Mouse (Mus musculus) myocyte (in vitro differentiated cells): ENCODE measurements around the gene Ppp2r5d. TPM values are rescaled to one million over a fixed set of nuclear protein-coding genes. Genes with fewer than 3 reads are reported as not detected.

Experiments used
- H3K27me3 ChIP-seq: one replicate; pipeline ENCODE4 v1.6.1; 2011; ENCODE audit not compliant: control insufficient read depth, insufficient read depth, insufficient read length
- H3K36me3 ChIP-seq: one replicate; pipeline ENCODE4 v1.6.1; 2011; ENCODE audit not compliant: control insufficient read depth, insufficient read depth
- H3K4me2 ChIP-seq: one replicate; pipeline ENCODE4 v1.6.1; 2011; ENCODE audit warnings: low read depth, control low read depth
- H3K4me3 ChIP-seq: one replicate; pipeline ENCODE4 v1.5.1; 2011; ENCODE audit warnings: mild to moderate bottlenecking, control low read depth, moderate library complexity
- H3K79me2 ChIP-seq: one replicate; pipeline ENCODE4 v1.6.1; 2011; ENCODE audit not compliant: control insufficient read depth, insufficient read depth
- H3ac ChIP-seq: one replicate; pipeline ENCODE4 v1.6.1; 2011; ENCODE audit not compliant: control insufficient read depth, insufficient read length
- CEBPB ChIP-seq: IDR thresholded peaks from 2 replicates; pipeline ENCODE4 v1.6.1; 2011; ENCODE audit warnings: mild to moderate bottlenecking, moderate library complexity; ENCODE audit not compliant: poor library complexity, insufficient read depth, severe bottlenecking
- E2F4 ChIP-seq: IDR thresholded peaks from one replicate; pipeline ENCODE4 v1.6.1; 2011; ENCODE audit warnings: mild to moderate bottlenecking, control low read depth, moderate library complexity; ENCODE audit not compliant: insufficient read depth
- MAX ChIP-seq: IDR thresholded peaks from one replicate; pipeline ENCODE4 v1.6.1; 2011; ENCODE audit warnings: low read depth, mild to moderate bottlenecking, control low read depth
- MYOD1 ChIP-seq, 3 experiments: IDR thresholded peaks; one replicate each; pipeline ENCODE4 v1.6.1; 2011; ENCODE audit warnings: control low read depth in 2 of 3, low read depth in 2 of 3, mild to moderate bottlenecking in 2 of 3, moderate library complexity in 1 of 3; ENCODE audit not compliant: insufficient read length in 2 of 3, control insufficient read depth in 1 of 3
- MYOG ChIP-seq, 3 experiments: IDR thresholded peaks; one replicate each; pipeline ENCODE4 v1.6.1; 2011; ENCODE audit warnings: control low read depth in 2 of 3, low read depth in 2 of 3, mild to moderate bottlenecking in 2 of 3; ENCODE audit not compliant: insufficient read length in 2 of 3, control insufficient read depth in 1 of 3, insufficient read depth in 1 of 3
- POLR2A ChIP-seq: IDR thresholded peaks from one replicate; pipeline ENCODE4 v1.6.1; 2011; ENCODE audit warnings: low read depth, mild to moderate bottlenecking, control low read depth, moderate library complexity; ENCODE audit not compliant: insufficient read length
- POLR2AphosphoS2 ChIP-seq: IDR thresholded peaks from one replicate; pipeline ENCODE4 v1.6.1; 2011; ENCODE audit warnings: low read depth, control low read depth; ENCODE audit not compliant: insufficient read length
- REST ChIP-seq: IDR thresholded peaks from one replicate; pipeline ENCODE4 v1.6.1; 2011; ENCODE audit warnings: mild to moderate bottlenecking, control low read depth, moderate library complexity; ENCODE audit not compliant: insufficient read depth, insufficient read length
- SRF ChIP-seq: IDR thresholded peaks from one replicate; pipeline ENCODE4 v1.6.1; 2011; ENCODE audit warnings: low read depth; ENCODE audit not compliant: control insufficient read depth, insufficient read length
- TCF12 ChIP-seq: IDR thresholded peaks from one replicate; pipeline ENCODE4 v1.6.1; 2011; ENCODE audit warnings: mild to moderate bottlenecking, control low read depth; ENCODE audit not compliant: poor library complexity, insufficient read depth, severe bottlenecking
- TCF3 ChIP-seq: IDR thresholded peaks from one replicate; pipeline ENCODE4 v1.6.1; 2011; ENCODE audit warnings: low read depth, control low read depth; ENCODE audit not compliant: insufficient read length
- USF1 ChIP-seq: IDR thresholded peaks from one replicate; pipeline ENCODE4 v1.6.1; 2011; ENCODE audit warnings: low read depth, mild to moderate bottlenecking, control low read depth, moderate library complexity
- polyA plus RNA-seq: library from polyadenylated mRNA; unstranded; fragments of >200 nt; fragmentation: generic; extraction: Trizol; gene quantifications from one replicate; pipeline ENCODE4 v1.2.1, GENCODE M21; 2012; ENCODE audit warnings: missing spikeins

Ppp2r5d gene
- polyA plus RNA-seq, 1 experiment, result 79.6 TPM

DNA sequence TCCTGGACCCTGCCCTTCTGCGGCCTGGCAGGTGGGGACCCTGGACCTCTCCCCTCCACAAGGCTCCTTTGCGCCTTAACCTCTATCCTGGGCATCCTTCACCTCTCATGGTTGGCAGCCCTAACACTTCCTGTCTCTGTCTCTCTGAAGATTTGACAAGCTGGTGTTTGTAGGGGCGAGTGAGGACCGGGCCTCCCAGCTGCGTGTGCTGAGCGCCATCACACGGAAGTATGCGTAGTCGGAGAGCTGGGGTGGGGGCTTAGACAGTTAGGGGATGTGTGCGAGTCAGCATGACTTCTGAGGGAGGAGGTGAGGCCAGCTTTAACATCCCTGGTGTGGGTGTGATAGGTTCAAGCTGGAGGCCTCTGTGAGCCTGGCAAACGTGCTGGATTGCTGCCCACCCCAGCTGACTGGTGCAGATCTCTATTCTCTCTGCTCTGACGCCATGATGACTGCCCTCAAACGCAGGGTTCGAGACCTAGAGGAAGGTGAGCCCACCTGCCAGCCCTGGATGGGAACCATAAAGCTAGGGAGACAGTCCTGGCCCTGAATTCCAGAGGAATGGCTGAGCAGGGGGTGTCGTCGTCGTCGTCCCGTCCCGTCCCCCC, 19.7 kb upstream of the Ppp2r5d start:
- TF ChIP-seq TCF12, result no peak
- TF ChIP-seq USF1, result no peak
- TF ChIP-seq E2F4, result no peak
- no peak for TF ChIP-seq MYOD1 (IDR thresholded peaks at IDR 0.05; ENCODE audit: control insufficient read depth in 1 of 3, insufficient read length in 2 of 3, low read depth in 2 of 3)
- TF ChIP-seq MYOG (IDR thresholded peaks at IDR 0.05; ENCODE audit: control insufficient read depth in 1 of 3, insufficient read depth in 1 of 3, insufficient read length in 2 of 3, low read depth in 2 of 3), result no peak
- no peak for TF ChIP-seq TCF3
- no peak for TF ChIP-seq POLR2A
- TF ChIP-seq POLR2AphosphoS2, result no peak
- no peak for TF ChIP-seq CEBPB
- TF ChIP-seq MAX, result no peak
- no peak for TF ChIP-seq REST
- TF ChIP-seq SRF, result no peak
- no peak overlapping the region for H3K4me3 ChIP-seq
- H3K36me3 ChIP-seq, result no peaks in the 10 kb centered on the region
- H3K4me2 ChIP-seq, result no peak overlapping the region
- no peaks in the 10 kb centered on the region for H3K27me3 ChIP-seq
- H3K79me2 ChIP-seq, result no peaks in the 10 kb centered on the region
- H3ac ChIP-seq, result no peak overlapping the region

- TF ChIP-seq POLR2A (no peak), USF1 (no peak), MYOG (IDR thresholded peaks at IDR 0.05; ENCODE audit: control insufficient read depth in 1 of 3, insufficient read depth in 1 of 3, insufficient read length in 2 of 3, low read depth in 2 of 3) (no peak), SRF (no peak), E2F4 (no peak), TCF12 (no peak), CEBPB (no peak), POLR2AphosphoS2 (no peak), MYOD1 (IDR thresholded peaks at IDR 0.05; ENCODE audit: control insufficient read depth in 1 of 3, insufficient read length in 2 of 3, low read depth in 2 of 3) (no peak), TCF3 (no peak), REST (no peak), MAX (no peak)
- no peak overlapping the region for H3ac ChIP-seq
- no peak overlapping the region for H3K4me2 ChIP-seq
- no peak overlapping the region for H3K4me3 ChIP-seq
- H3K79me2 ChIP-seq, result no peaks in the 10 kb centered on the region
- H3K27me3 ChIP-seq, result no peaks in the 10 kb centered on the region
- H3K36me3 ChIP-seq, result no peaks in the 10 kb centered on the region
Measured at GRCm38 (mm10) chr17:46721077-46721476, 16.2 kb upstream of the Ppp2r5d start.

GRCm38 (mm10) chr17:46714756-46715481, 10.0 kb upstream of the Ppp2r5d start:
- Histone ChIP-seq H3K4me2 (no peak overlapping the region), H3ac (no peak overlapping the region), H3K4me3 (no peak overlapping the region), H3K79me2 (peaks cover 19% of the 10 kb centered on the region), H3K36me3 (peaks cover 12% of the 10 kb centered on the region), H3K27me3 (no peaks in the 10 kb centered on the region)
- TF ChIP-seq REST, result no peak
- TF ChIP-seq TCF12, result no peak
- no peak for TF ChIP-seq POLR2AphosphoS2
- TF ChIP-seq CEBPB, result no peak
- TF ChIP-seq MYOD1 (IDR thresholded peaks at IDR 0.05; ENCODE audit: control insufficient read depth in 1 of 3, insufficient read length in 2 of 3, low read depth in 2 of 3), result no peak
- no peak for TF ChIP-seq E2F4
- no peak for TF ChIP-seq TCF3
- TF ChIP-seq POLR2A, result no peak
- no peak for TF ChIP-seq MYOG (IDR thresholded peaks at IDR 0.05; ENCODE audit: control insufficient read depth in 1 of 3, insufficient read depth in 1 of 3, insufficient read length in 2 of 3, low read depth in 2 of 3)
- no peak for TF ChIP-seq MAX
- no peak for TF ChIP-seq USF1
- no peak for TF ChIP-seq SRF

DNA sequence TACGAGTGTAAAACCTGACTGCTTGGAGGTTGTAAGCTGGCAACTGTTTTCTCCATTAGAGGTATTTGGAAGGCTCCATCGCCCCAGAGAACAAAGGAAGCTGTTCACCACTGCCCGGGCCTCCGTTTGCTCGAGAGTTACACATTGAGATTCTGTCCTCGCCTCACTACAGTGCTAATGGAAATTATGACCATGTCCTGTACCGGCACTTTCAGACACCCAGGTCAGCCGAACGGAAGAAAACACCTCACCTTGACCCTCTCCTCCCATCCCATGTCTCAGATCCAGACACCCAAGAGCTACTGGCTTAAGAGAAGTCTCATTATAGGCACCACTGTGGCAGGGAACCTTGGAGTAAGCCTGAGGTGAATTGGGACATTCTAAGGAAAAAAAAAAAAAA, 8.9 kb upstream of the Ppp2r5d start:
- no peak overlapping the region for H3ac ChIP-seq
- H3K79me2 ChIP-seq, result peaks cover 19% of the 10 kb centered on the region
- peaks cover 12% of the 10 kb centered on the region for H3K36me3 ChIP-seq
- H3K27me3 ChIP-seq, result no peaks in the 10 kb centered on the region
- TF ChIP-seq POLR2AphosphoS2 (no peak), SRF (no peak), TCF12 (no peak), TCF3 (no peak), USF1 (no peak), REST (no peak), MYOG (IDR thresholded peaks at IDR 0.05; ENCODE audit: control insufficient read depth in 1 of 3, insufficient read depth in 1 of 3, insufficient read length in 2 of 3, low read depth in 2 of 3) (no peak), MAX (no peak), CEBPB (no peak), POLR2A (no peak), MYOD1 (IDR thresholded peaks at IDR 0.05; ENCODE audit: control insufficient read depth in 1 of 3, insufficient read length in 2 of 3, low read depth in 2 of 3) (no peak), E2F4 (no peak)
- no peak overlapping the region for H3K4me2 ChIP-seq
- H3K4me3 ChIP-seq, result no peak overlapping the region
